Mouse (Mus musculus) stomach, embryonic 14.5 days (tissue): ENCODE measurements around the gene Cbfa2t3. TPM values are rescaled to one million over a fixed set of nuclear protein-coding genes. Genes with fewer than 3 reads are reported as not detected.

Experiments used
- ATAC-seq: fragments of 200-750 bp; cut with Nextera tagmentation; 2 replicates; pipeline ENCODE4 v1.8.0; 2017; ENCODE audit warnings: low read depth, moderate TSS enrichment; ENCODE audit not compliant: insufficient number of reproducible peaks, insufficient read depth, low FRiP score
- H3K27ac ChIP-seq: fragments of 300-500 bp; sonication (generic); 2 replicates; pipeline ENCODE4 v1.5.1; 2014; ENCODE audit warnings: mild to moderate bottlenecking, low read length, moderate library complexity, mixed read lengths
- H3K27me3 ChIP-seq: fragments of 300-500 bp; sonication (generic); 2 replicates; pipeline ENCODE4 v1.6.1; 2014; ENCODE audit warnings: low read length, control low read depth, mixed read lengths; ENCODE audit not compliant: control insufficient read depth, insufficient read depth
- H3K36me3 ChIP-seq: fragments of 300-500 bp; sonication (generic); 2 replicates; pipeline ENCODE4 v1.6.1; 2014; ENCODE audit warnings: mild to moderate bottlenecking, control low read depth, low read length, moderate library complexity, mixed read lengths; ENCODE audit not compliant: control insufficient read depth, insufficient read depth
- H3K4me1 ChIP-seq: fragments of 300-500 bp; sonication (generic); 2 replicates; pipeline ENCODE4 v1.6.1; 2014; ENCODE audit warnings: low read length, control low read depth, mixed read lengths; ENCODE audit not compliant: control insufficient read depth, insufficient read depth
- H3K4me2 ChIP-seq: fragments of 300-500 bp; sonication (generic); replicated peaks from 2 replicates; pipeline ENCODE4 v1.6.1; 2014; ENCODE audit warnings: low read depth, low read length, control low read depth
- H3K4me3 ChIP-seq: fragments of 300-500 bp; sonication (generic); 2 replicates; pipeline ENCODE4 v1.5.1; 2014; ENCODE audit warnings: low read depth, low read length, control low read depth
- H3K9ac ChIP-seq: fragments of 300-500 bp; sonication (generic); replicated peaks from 2 replicates; pipeline ENCODE4 v1.6.1; 2014; ENCODE audit warnings: low read depth, mild to moderate bottlenecking, control low read depth, low read length, moderate library complexity, mixed read lengths
- H3K9me3 ChIP-seq: fragments of 300-500 bp; sonication (generic); 2 replicates; pipeline ENCODE4 v1.6.1; 2016; ENCODE audit warnings: low read depth, low read length, control low read depth; ENCODE audit not compliant: control insufficient read depth
- WGBS: fragments of 180-500 bp; shearing (Covaris S2); extraction: QIAGEN DNeasy Blood & Tissue Kit; methylation state at CpG from one replicate; pipeline ENCODE4 v1.1.7; 2014; 5-methylcytosine and 5-hydroxymethylcytosine counted together
- polyA plus RNA-seq: library from polyadenylated mRNA; unstranded; fragments of >200 nt; fragmentation: Nextera tagmentation; extraction: Ambion mirVana; gene quantifications from 2 replicates; pipeline ENCODE4 v1.2.1, GENCODE M21; 2014

Gene Cbfa2t3
- polyA plus RNA-seq, 1 experiment from 2014 or later: 4.1 TPM

GRCm38 (mm10) chr8:122720811-122721640 is 22.1 kb upstream of the Cbfa2t3 start:
- H3K9me3 ChIP-seq: no peaks in the 10 kb centered on the region
- no peak overlapping the region for H3K9ac ChIP-seq
- WGBS: 58% methylated on average over 14 of the region's 14 CpGs
- peaks cover 4% of the 10 kb centered on the region; the same call in 1 of the 2 replicates for H3K4me1 ChIP-seq
- H3K4me2 ChIP-seq: 0 out of 2 replicates have a peak overlapping the region, but pooled peaks have one; percentile 21
- H3K36me3 ChIP-seq: no peaks in the 10 kb centered on the region
- no peak; the same call in 1 of the 2 replicates for ATAC-seq
- no peak overlapping the region for H3K4me3 ChIP-seq
- H3K27ac ChIP-seq: no peak overlapping the region
- 0 out of 2 replicates have a peak, but pooled peaks cover 7% of the 10 kb centered on the region for H3K27me3 ChIP-seq

DNA sequence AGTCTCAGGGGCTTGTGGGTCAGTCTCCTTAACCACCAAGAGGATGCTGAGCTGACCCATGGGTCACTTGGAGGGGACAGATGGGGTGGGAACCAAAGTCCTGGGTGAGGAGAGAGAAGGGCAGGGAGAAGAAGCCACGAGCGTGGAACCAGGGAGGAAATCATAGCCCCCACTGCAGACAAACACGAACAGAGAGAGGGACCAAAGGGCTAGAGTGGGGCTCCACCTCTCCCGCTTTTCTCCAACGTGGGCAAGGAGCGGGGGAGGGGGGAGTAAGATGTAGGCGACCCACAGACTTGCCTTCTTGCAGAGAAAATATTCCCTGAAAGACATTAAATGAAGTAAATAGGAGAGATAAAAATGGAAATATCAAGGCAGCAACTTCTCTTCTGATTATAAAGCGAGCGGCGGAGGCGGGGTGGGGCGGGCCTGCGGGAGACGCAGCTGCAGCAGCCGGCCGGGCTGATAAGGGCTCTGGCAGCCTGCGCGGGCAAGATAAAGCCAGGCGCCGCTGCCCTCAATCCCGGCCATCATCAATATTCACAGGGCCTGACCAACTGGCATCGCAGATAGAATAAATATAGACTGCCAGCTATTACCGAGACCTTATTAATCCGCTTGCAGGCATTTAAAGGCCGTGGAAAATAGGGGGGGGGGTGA is 21.3 kb upstream of the Cbfa2t3 start:
- Histone ChIP-seq H3K4me3 (no peak overlapping the region), H3K9ac (no peak overlapping the region), H3K27me3 (0 out of 2 replicates have a peak, but pooled peaks cover 7% of the 10 kb centered on the region), H3K4me2 (peak overlapping the region; percentile 21; the same call in 1 of the 2 replicates), H3K27ac (no peak overlapping the region), H3K4me1 (peaks cover 4% of the 10 kb centered on the region; the same call in 1 of the 2 replicates), H3K9me3 (no peaks in the 10 kb centered on the region), H3K36me3 (no peaks in the 10 kb centered on the region)
- 9% methylated on average over 25 of the region's 25 CpGs for WGBS
- 0 out of 2 replicates have a peak, but pooled peaks have one; percentile 31 for ATAC-seq

GRCm38 (mm10) chr8:122719500-122720065 is 20.7 kb upstream of the Cbfa2t3 start:
- no peaks in the 10 kb centered on the region for H3K9me3 ChIP-seq
- H3K36me3 ChIP-seq: no peaks in the 10 kb centered on the region
- H3K4me3 ChIP-seq: no peak overlapping the region
- no peak overlapping the region for H3K27ac ChIP-seq
- H3K9ac ChIP-seq: no peak overlapping the region
- peak; percentile 65; the same call in 1 of the 2 replicates for ATAC-seq
- peaks cover 4% of the 10 kb centered on the region; the same call in 1 of the 2 replicates for H3K4me1 ChIP-seq
- WGBS: 20% methylated on average over 7 of the region's 7 CpGs
- 0 out of 2 replicates have a peak, but pooled peaks cover 7% of the 10 kb centered on the region for H3K27me3 ChIP-seq
- H3K4me2 ChIP-seq: no peak overlapping the region; the same call in 1 of the 2 replicates

DNA sequence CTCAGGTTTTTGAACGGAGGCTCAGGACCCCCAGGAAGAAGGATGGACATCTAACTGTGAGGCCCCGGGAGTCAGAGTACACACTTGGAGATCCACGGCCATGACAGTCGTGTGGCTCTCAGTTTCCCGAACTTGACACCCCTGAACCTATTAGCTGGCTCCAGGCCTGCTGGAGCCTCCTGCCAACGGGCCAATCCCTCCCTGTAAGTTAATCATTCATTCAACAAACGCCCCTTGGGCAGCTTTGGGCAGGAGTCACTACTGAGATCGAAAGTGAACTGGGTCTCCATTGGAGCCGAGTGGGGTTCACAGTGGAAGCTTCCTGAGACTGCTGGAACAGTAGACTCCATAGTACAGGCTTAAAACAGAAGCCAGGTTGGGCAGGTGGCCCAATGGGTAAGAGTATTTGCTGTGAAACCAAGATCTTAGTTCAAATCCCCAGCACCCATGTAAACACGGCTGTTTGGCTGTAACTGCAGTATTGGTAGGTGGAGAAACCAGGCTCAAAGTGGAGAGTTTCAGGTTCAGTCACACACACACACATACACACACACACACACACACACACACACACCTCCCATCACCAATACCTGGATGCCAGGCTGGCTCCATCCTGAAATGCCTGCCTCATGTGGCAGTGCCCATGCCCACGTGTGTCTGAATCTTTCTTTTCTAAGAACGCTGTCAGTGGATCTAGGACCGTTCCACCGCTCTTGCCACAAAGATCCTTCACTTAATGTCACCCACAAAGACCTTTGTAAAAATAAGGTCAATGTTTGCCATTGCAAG is 20.0 kb upstream of the Cbfa2t3 start:
- Histone ChIP-seq H3K9ac (no peak overlapping the region), H3K27me3 (0 out of 2 replicates have a peak, but pooled peaks cover 7% of the 10 kb centered on the region), H3K4me2 (no peak overlapping the region), H3K36me3 (no peaks in the 10 kb centered on the region), H3K27ac (no peak overlapping the region), H3K4me3 (no peak overlapping the region), H3K4me1 (peaks cover 4% of the 10 kb centered on the region; the same call in 1 of the 2 replicates), H3K9me3 (no peaks in the 10 kb centered on the region)
- 73% methylated on average over 14 of the region's 14 CpGs for WGBS
- no peak for ATAC-seq

- H3K36me3 ChIP-seq: no peaks in the 10 kb centered on the region
- no peak overlapping the region for H3K9ac ChIP-seq
- 0 out of 2 replicates have a peak, but pooled peaks cover 7% of the 10 kb centered on the region for H3K27me3 ChIP-seq
- no peaks in the 10 kb centered on the region for H3K9me3 ChIP-seq
- peaks cover 4% of the 10 kb centered on the region; the same call in 1 of the 2 replicates for H3K4me1 ChIP-seq
- no peak overlapping the region for H3K4me2 ChIP-seq
- 74% methylated on average over 10 of the region's 10 CpGs for WGBS
- ATAC-seq: no peak
- H3K4me3 ChIP-seq: no peak overlapping the region
- no peak overlapping the region for H3K27ac ChIP-seq
These were observed 19.1 kb upstream of the Cbfa2t3 start for GRCm38 (mm10) chr8:122717869-122718509.

- ATAC-seq: no peak
- H3K4me2 ChIP-seq: no peak overlapping the region
These were observed 17.7 kb upstream of the Cbfa2t3 start for GRCm38 (mm10) chr8:122716566-122716965.

DNA sequence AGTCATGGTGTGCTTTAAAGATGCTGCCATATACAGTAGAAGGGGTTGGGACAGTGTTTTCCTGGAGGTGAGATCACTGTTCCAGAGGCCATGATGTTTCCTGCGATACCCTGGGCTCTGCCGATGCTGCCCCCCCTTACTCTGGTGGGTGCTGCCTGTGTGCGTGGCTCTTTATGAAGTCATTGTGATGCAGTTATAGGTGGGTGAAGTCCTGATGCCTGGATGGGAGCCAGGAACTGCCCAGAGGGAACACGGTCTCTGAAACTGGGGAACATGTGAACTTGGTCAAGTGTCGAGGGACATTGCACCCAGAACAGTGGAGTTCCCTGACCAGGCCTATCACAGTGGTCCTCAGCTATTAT is 14.2 kb upstream of the Cbfa2t3 start:
- no peaks in the 10 kb centered on the region for H3K36me3 ChIP-seq
- ATAC-seq: no peak
- H3K4me3 ChIP-seq: no peak overlapping the region
- 89% methylated on average over 5 of the region's 5 CpGs for WGBS
- H3K27me3 ChIP-seq: no peaks in the 10 kb centered on the region
- no peak overlapping the region for H3K9ac ChIP-seq
- no peaks in the 10 kb centered on the region for H3K9me3 ChIP-seq
- H3K4me1 ChIP-seq: no peaks in the 10 kb centered on the region
- H3K4me2 ChIP-seq: no peak overlapping the region
- no peak overlapping the region for H3K27ac ChIP-seq

More at GRCm38 (mm10) chr8:122716566-122716965, 17.7 kb upstream of the Cbfa2t3 start:
- Histone ChIP-seq H3K27me3 (0 out of 2 replicates have a peak, but pooled peaks cover 7% of the 10 kb centered on the region), H3K4me1 (peaks cover 4% of the 10 kb centered on the region; the same call in 1 of the 2 replicates), H3K27ac (no peak overlapping the region), H3K9me3 (no peaks in the 10 kb centered on the region), H3K4me3 (no peak overlapping the region), H3K9ac (no peak overlapping the region), H3K36me3 (no peaks in the 10 kb centered on the region)
- 82% methylated on average over 8 of the region's 8 CpGs for WGBS
